Mouse (Mus musculus) adrenal gland, postnatal 4 days (tissue): Measurements from ENCODE around the gene Adcy5. TPM values are rescaled to one million over a fixed set of nuclear protein-coding genes. Genes with fewer than 3 reads are reported as not detected.

Experiments
- DNase-seq, 2 experiments: peaks; one replicate each; pipeline ENCODE4 v3.0.0; 2021 to 2022; ENCODE audit warnings: low spot score in 2 of 2, mixed read lengths in 2 of 2
- total RNA-seq, 2 experiments: library from RNA; stranded (reverse); gene quantifications; 2 replicates each; pipeline ENCODE4 v1.2.3; 2021

The Adcy5 gene
- total RNA-seq, 2 experiments from 2014 or later, result 11.7 to 12.1 TPM

DNA sequence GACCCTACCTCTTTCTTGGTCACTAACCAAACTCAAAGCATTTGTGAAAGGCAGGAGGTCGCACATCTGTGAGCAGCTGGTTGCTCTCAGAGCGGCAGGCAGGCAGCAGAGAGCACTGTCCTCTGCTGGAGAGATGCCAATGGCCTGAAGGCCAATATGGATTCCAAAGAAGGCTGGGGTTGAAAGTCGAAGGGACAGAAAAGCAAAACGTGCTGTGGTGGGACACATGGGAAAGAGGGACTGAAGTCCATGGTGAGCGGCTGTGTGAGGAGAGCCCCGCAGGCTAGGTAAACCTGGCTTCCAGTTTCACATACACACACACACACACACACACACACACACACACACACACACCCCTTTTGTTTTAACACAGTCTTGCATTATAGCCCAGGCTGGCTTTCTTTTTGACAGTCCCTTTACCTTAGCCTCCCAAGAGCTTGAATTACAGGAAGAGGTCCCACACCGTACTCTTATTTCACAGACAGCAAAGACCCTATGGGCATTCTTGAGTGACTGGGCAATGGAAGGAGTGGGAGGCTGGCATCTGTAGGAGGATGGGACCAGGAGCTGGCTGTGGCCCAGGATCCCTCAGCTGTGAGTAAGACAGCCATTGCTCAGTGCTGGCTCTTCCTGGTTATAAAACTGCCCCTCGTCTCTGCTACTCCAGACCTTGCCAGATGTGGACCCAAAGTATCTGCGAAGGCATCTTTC lies 45.9 kb downstream of the Adcy5 start:
- DNase-seq, result no peak

- no peak for DNase-seq
Observed at GRCm38 (mm10) chr16:35201281-35201680, 46.6 kb downstream of the Adcy5 start.

GRCm38 (mm10) chr16:35203511-35203910 lies 48.8 kb downstream of the Adcy5 start:
- DNase-seq, result no peak

GRCm38 (mm10) chr16:35205681-35206080 lies 51.0 kb downstream of the Adcy5 start:
- DNase-seq, result no peak

DNA sequence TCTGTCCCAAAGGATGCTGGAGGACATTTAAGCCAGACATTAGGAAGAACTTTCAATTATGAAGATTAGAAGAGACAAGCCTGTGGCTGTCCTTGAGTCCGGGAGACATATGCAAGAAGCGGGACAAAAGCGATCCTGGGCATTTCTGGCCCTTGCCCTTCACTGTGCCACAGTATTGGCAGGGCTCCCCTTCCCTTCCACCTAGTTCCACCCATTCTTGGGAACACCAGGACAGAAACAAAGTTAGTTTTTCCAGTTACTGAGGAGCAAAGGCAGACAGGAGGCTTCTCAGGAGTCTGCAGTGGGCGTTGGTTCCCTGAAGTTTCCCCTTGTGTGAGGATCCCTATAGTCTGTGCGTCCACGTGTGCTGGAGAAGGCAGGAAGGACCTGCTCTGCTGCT lies 51.7 kb downstream of the Adcy5 start:
- DNase-seq, result no peak

GRCm38 (mm10) chr16:35208796-35209195 lies 54.1 kb downstream of the Adcy5 start:
- no peak for DNase-seq

DNA sequence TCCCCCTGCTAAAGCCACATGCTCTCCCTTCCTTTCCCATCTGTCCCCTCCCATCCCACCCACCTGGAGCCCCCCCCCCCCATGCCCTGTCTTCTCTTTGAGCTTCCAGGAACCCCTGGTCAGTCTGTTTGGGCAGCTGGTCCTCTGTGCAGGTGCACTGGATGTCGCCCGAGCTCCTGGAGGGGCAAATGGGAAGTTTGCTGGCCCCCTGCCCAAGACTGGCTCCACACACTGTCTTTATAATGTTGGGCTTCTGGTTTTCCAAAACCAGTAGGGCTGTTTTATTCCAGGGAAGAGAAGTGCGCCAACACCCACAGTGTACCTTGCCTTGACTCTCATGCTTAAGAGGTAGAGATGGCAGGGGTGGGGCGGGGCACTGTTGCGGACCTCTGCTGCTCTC lies 55.1 kb downstream of the Adcy5 start:
- DNase-seq, result no peak

GRCm38 (mm10) chr16:35215047-35215446 lies 60.4 kb downstream of the Adcy5 start:
- DNase-seq, result no peak

- DNase-seq, result no peak
Observed at GRCm38 (mm10) chr16:35215498-35215897, 60.8 kb downstream of the Adcy5 start.

DNA sequence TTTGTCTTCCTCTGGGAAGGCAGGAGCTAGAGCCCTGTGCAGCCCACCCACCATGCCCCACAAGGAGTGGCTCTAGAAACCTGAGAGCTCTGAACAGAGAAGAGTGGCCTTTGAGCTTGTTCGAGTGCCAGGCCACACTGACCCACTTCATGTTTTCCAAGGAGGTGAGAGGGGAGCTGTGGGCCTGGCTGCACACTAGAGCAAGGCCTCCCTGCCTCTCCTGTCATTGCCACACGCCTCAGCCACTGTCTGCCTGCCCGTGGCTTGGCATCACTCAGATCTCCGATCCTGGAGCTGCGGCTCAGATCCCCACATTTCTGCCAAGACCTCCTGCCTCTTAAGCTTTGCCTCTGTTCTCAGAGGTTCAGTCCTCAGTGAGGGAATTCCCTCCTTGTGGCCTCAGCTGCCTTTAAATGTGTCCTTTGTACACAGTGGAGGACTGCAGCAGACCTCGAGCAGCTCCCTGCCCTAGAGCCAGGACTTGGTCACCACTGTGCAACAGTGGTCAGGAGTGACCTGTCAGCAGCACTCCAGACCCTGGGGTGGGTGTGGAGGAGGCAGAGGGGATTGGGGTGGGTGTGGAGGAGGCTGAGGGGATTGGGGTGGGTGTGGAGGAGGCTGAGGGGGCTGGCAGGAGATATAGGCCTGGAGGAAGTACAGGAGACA lies 62.3 kb downstream of the Adcy5 start:
- no peak for DNase-seq

- no peak for DNase-seq
Observed at GRCm38 (mm10) chr16:35220412-35220811, 65.7 kb downstream of the Adcy5 start.

GRCm38 (mm10) chr16:35221581-35221980 lies 66.9 kb downstream of the Adcy5 start:
- no peak for DNase-seq

DNA sequence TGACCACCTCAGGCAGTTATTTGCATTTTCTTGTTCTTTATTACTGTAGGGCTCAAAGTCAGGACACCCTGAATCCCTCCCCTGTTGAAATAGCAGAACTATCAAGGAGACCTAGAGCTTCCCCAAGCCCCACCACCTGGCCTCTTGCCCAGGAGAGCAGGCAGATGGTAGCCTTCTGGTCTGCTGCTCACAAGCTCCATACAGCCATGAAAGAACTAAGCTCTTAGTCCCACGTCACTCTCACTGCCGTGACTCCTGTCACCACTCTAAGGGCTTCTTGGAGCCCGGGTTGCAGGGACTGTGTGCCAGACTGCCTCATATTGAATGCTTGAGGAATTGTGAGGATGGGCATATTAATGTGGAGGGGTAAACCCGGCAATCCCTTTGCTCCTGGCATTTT lies 69.3 kb downstream of the Adcy5 start:
- DNase-seq, result no peak

DNA sequence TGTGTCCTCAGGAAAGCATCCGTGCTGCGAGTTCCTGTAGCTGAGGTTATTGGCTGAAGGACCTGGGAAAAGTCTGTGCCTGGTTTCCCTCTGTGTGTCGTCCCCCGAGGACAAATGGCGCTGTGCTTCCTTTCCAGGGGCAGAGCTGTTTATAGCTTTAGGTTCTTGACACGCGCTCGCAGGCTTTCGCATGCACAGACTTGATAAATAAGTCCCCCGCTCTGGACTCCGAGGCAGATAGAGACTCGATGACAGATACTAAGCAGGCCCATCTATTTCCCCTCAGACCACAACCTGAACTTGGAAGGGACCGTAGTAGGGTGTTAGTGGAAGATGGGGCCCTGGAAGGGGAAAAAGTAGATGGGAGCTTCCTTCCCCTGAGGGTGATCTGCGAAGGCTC lies 70.0 kb downstream of the Adcy5 start:
- no peak for DNase-seq

DNA sequence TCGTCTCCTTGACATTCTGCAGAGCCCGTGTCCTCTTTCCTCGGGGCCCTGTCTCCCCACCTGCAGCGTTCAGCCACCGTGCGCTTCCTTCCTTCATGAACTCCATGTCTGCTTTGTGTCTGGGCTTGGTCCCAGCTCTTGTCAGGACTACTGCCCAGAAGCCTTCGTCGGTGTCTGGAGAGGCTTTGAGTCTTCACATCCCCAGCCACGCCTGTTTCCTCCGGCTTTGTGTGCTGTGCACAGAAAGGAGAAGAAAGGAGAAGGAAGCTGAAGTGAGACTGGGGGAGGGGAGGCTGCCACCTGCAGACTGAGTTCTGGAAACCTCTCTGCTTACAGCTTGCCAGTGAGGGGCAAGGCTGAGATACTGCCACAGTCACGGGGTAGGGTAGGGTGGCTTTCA lies 74.9 kb downstream of the Adcy5 start:
- DNase-seq, result no peak

DNA sequence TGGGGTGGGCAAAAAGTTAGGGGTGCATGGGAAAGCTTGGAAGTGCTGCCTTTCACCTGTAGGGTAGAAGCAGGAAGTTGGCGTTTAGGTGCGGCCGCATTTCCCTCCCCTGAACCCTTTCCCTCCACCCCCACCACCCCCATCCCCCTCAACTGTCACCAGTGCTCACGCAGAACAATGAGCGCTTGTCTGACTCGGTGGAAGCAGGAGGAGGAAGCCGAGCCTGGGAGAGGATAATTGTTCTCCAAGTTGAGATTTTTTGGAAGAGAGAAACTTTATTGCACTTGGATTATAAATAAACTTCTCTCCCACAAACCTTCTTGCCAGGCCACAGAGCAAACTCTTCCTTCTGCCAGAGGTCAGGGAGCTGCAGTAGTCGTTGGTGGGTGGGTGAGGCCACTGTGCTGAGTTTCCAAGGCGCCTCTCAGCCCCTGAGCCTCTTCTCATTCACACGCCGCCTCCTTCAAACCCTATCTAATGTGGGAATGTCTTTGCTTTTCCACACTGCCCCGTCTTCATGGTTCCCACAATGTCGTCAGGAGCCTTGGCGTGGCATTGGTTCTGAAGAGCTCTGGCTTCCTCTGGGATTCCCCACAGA lies 77.6 kb downstream of the Adcy5 start:
- DNase-seq, result no peak

GRCm38 (mm10) chr16:35233329-35233728 lies 78.7 kb downstream of the Adcy5 start:
- no peak for DNase-seq

GRCm38 (mm10) chr16:35237091-35237490 lies 82.4 kb downstream of the Adcy5 start:
- no peak for DNase-seq

DNA sequence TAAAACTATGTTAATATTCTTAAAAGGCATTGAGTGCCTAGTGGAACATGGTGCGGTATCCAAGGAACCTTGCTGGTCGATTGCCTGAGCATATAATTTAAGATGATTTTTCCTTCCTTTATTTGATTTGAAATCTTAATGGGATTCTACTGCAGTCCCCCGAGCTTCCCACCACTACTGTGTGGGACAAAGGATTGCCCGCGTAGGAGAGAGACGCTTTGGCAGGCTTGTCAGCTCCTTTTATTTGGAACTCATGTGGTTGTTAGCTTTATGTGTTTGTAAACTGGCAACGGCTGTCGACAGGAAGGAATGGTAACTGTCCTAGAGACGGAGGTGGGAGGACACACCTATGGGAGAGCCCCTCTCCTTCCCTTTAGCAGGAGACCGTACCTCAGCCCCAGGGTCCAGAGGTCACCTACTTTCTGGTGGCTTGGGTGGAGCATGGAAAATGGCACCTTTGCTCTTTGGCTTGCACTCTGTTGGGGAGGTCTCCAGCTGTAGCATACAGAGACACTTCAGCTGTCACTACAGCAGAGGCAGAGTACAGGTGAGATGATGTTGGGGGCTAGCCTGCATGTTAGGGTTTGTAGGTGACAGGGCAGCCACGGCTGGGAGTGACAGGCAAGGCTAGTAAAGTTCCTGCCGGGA lies 84.8 kb downstream of the Adcy5 start:
- no peak for DNase-seq

DNA sequence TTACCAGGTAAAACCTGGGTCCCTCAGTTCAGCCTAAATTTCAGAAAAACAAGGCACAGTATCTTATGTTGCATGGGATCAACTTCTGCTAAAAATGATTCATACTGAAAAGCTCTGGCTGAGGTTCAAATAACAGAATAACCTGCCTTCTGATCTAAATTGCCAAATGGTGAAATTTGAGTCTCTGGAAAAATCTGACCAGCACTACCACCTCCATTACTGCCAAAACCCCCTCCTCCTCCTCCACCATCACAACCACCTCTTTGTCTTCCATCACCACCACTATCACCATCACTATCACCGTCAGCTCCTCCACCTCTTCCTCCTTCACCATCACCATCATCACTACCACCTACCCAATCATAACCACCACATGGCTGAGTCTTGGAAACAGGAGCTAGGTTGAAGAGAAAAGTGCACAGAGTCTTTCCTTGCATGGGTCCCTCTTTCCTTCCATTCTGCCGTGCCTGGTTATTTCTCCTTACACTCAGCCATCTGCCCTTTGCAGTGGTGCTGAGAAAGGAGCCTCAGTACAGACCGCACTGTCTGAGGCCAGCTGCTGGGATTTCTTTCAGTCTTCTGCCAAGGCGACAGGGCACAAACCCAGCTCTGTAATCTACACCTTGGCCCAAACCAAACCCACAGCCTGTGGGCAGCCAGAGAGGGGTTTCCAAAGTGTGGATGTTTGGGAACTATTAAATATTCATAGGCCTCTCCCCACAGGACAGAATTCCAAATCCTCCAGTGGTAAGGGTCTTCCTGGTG lies 85.5 kb downstream of the Adcy5 start:
- DNase-seq, result no peak

DNA sequence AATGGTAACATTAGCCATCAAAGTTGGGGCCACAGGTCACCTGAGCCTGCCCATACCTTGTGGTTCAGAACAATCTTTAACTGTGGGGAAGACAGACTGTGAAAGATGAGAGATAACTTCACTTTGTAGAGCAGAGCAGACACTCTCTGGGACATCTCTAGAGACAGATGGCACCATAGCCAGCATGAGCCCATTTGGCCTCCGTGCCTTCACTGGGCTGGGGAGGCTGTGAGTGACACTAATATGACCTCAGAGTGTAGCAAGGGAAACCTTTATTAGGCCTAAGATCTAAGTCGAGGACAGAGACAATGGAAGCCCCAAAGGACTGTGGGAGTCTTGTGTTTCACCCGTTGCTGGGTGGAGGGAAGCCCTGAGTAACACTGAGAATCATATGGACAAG lies 92.7 kb downstream of the Adcy5 start:
- no peak for DNase-seq
